In the genomic region with DNA sequence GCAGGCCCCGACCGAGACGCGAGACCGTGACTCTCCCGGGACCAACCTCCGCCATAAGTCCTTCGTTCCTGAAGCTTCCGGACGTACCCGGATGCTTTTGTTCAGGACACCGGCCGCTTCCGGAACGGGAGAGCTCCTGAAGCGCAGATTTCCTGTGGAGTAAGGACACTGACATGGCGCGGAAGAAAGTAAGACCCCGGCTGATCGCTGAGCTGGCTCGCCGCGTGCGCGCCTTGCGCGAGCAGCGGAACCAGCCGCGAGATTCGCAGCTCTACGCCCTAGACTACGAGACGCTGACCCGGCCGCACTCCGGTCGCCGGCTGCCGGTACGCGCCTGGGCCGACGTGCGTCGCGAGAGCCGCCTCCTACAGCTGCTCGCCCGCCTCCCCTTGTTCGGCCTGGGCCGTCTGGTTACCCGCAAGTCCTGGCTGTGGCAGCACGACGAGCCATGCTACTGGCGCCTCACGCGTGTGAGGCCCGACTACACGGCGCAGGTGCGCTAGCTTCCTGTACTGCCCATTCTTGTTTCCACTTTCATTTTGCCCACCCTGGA, we compare ENCODE assay signal across 1 mouse cellular context.
TF ChIP-seq lines count a peak whose summit lies in the region.

A gene (minus strand): TSS at position 93 of the 553 bp plus-strand sequence.
A gene (plus strand): TSS at position 122 of the 553 bp plus-strand sequence.

TF ChIP-seq in MEL, 35 proteins besides CTCF, POLR2A, EP300 and RAD21 (continued from another document):
- TF ChIP-seq NELFE (IDR thresholded peaks at IDR 0.05; ENCODE audit: low read depth, low read length) (peak; percentile 91), POLR2AphosphoS5 (IDR thresholded peaks at IDR 0.05; ENCODE audit: borderline replicate concordance, low read depth, low read length) (no peak), MYB (IDR thresholded peaks at IDR 0.05; ENCODE audit: low read depth, low read length) (no peak), ZNF384 (IDR thresholded peaks at IDR 0.05; ENCODE audit: low read depth, low read length) (no peak), TAL1 (IDR thresholded peaks at IDR 0.05; ENCODE audit: low read length) (no peak), MAZ (IDR thresholded peaks at IDR 0.05; ENCODE audit: low read depth, low read length) (no peak), ZC3H11A (IDR thresholded peaks at IDR 0.05; ENCODE audit: low read depth, low read length) (no peak), TBP (IDR thresholded peaks at IDR 0.05; ENCODE audit: low read depth, low read length) (peak; percentile 87), GABPA (IDR thresholded peaks at IDR 0.05; ENCODE audit: low read depth, low read length) (no peak), JUND (IDR thresholded peaks at IDR 0.05; ENCODE audit: low read depth, low read length) (no peak), KAT2A (conservative IDR thresholded peaks at IDR 0.05; ENCODE audit: low read depth, low read length) (peak; percentile 60), MEF2A (IDR thresholded peaks at IDR 0.05; ENCODE audit: extremely low read depth, insufficient replicate concordance, low read depth, low read length, poor library complexity, severe bottlenecking) (no peak)
